Mouse (Mus musculus): ENCODE results near the gene Mrgpra2b. TPM values are rescaled to one million over a fixed set of nuclear protein-coding genes. Genes with fewer than 3 reads are reported as not detected.

The Mrgpra2b gene
- polyA plus RNA-seq (2012; rRNA removed; ENCODE audit: low replicate concordance), result not detected in 2 replicates

DNA sequence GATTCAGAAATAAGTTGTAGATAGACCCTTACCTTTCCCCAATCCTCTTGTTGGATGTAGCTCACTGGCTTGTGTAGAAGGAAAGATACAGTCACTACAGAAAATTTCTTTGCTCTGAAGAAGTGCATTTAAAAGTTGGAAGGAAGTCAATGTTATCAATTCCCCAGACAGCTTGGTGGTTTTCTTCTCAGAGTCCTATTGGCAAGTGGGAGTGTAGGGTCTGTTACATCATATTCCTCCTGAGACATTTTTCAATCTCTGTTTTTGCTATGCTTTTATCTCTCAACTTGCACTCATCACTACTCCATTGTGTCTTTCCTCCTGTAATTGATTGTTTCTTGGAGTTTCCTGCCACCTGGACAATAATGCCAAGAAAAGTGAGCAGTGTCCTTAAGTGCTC lies at the start of gene Mrgpra2b:
Gene Mrgpra2b (minus strand): TSS at position 101 of the 400 bp plus-strand sequence.

DNA sequence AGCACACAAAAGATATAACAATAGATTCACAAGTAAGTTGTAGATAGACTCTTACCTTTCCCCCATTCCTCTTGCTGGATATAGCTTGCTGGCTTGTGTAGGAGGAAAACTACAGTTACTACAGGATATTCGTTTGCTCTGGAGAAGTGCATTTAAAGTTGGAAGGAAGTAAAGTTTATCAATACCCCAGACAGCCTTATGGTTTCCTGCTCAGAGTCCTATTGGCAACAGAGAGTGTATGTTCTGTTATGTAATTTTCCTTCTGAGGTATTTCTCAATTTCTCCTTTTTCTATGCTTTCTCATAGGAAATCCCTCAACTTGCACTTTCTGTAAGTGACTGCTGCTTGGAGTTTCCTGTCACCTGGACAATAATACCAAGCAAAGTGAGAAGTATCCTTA lies 76.6 kb downstream of the Mrgpra2b start, which contains the start of gene Mrgpra2a:
Gene Mrgpra2a (minus strand): TSS at position 125 of the 400 bp plus-strand sequence.

Other genes with a start within 250 kb of the Mrgpra2b start
- not detected in 2 replicates for gene Mrgpra1, start 174.6 kb downstream of the Mrgpra2b start, polyA plus RNA-seq (2012; rRNA removed; ENCODE audit: low replicate concordance)
- gene Mrgpra2a, start 76.7 kb downstream of the Mrgpra2b start, polyA plus RNA-seq (2012; rRNA removed; ENCODE audit: low replicate concordance), result 0.19 TPM in 1 of 2 replicates, not detected in the other
- not detected in 2 replicates for gene Mrgpra3, start 72.5 kb upstream of the Mrgpra2b start, polyA plus RNA-seq (2012; rRNA removed; ENCODE audit: low replicate concordance)

Data from subcutaneous adipose tissue, adult 2 months (tissue).